8 mouse cellular contexts compared by ENCODE assay signal in genomic region chr19:7103993-7104401, GRCm38 (mm10). TPM values are rescaled to one million over a fixed set of nuclear protein-coding genes. Genes with fewer than 3 reads are reported as not detected.
A peak's percentile ranks its signal among the peaks of the same experiment; 100 is the strongest.
DNase-seq lines count a peak whose midpoint lies in the region; ATAC-seq and TF ChIP-seq lines count a peak whose summit lies in the region.

No protein-coding gene starts in this region.

- peak overlapping the region; percentile 74 for H3K27ac ChIP-seq in embryonic facial prominence, embryonic 14.5 days (replicated peaks; ENCODE audit: low read depth, low read length)
- H3K27ac ChIP-seq in lung, postnatal 0 days (ENCODE audit: low read length) = no peak overlapping the region
- H3K27ac ChIP-seq in stomach, postnatal 0 days (replicated peaks) = peak overlapping the region; percentile 74

- H3K4me1 ChIP-seq in embryonic facial prominence, embryonic 14.5 days (ENCODE audit: control insufficient read depth, insufficient read depth, low read length) = peaks cover 28% of the 10 kb centered on the region
- H3K4me1 ChIP-seq in lung, postnatal 0 days (ENCODE audit: insufficient read depth, low read depth, low read length) = peaks cover 3% of the 10 kb centered on the region; the same call in 1 of the 2 replicates
- H3K4me1 ChIP-seq in stomach, postnatal 0 days (replicated peaks; ENCODE audit: control insufficient read depth, insufficient read depth) = peaks cover 3% of the 10 kb centered on the region

- intact Hi-C loops in heart, postnatal 14 days (cut with DNase I) = loop anchor here (5.0 kb wide), 1 partner anchor 37 kb away; no protein-coding TSS in a partner anchor
- intact Hi-C loops in left cerebral cortex, postnatal 10 days (cut with DNase I) = no loop called here

- no peaks in the 10 kb centered on the region for H3K9me3 ChIP-seq in embryonic facial prominence, embryonic 14.5 days (ENCODE audit: control insufficient read depth, low read length)
- H3K9me3 ChIP-seq in lung, postnatal 0 days (ENCODE audit: low read length) = no peaks in the 10 kb centered on the region
- no peaks in the 10 kb centered on the region for H3K9me3 ChIP-seq in stomach, postnatal 0 days (ENCODE audit: control insufficient read depth, low read length)

- peak overlapping the region; percentile 49 for H3K4me2 ChIP-seq in embryonic facial prominence, embryonic 14.5 days (ENCODE audit: low read depth, low read length)
- peak overlapping the region; percentile 37; the same call in 1 of the 2 replicates for H3K4me2 ChIP-seq in lung, postnatal 0 days (replicated peaks; ENCODE audit: low read depth, low read length)
- H3K4me2 ChIP-seq in stomach, postnatal 0 days (replicated peaks; ENCODE audit: low read depth) = peak overlapping the region; percentile 35

- no peak for TF ChIP-seq EP300 in lung, postnatal 0 days (IDR thresholded peaks at IDR 0.05)
- TF ChIP-seq EP300 in stomach, postnatal 0 days (optimal IDR thresholded peaks at IDR 0.05) = no peak

- ATAC-seq in embryonic facial prominence, embryonic 14.5 days (ENCODE audit: low read depth) = peak; percentile 73; the same call in 1 of the 2 replicates
- peak; percentile 68 for ATAC-seq in lung, postnatal 0 days
- peak; percentile 58; the same call in 1 of the 2 replicates for ATAC-seq in stomach, postnatal 0 days (ENCODE audit: low FRiP score, low TSS enrichment)

- WGBS in embryonic facial prominence, embryonic 14.5 days = 20% methylated on average over 19 of the region's 19 CpGs
- 22% methylated on average over 19 of the region's 19 CpGs for WGBS in lung, postnatal 0 days
- WGBS in stomach, postnatal 0 days = 21% methylated on average over 19 of the region's 19 CpGs

- TF ChIP-seq CTCF in lung, postnatal 0 days (IDR thresholded peaks at IDR 0.05) = peak; percentile 58
- peak; percentile 68 for TF ChIP-seq CTCF in stomach, postnatal 0 days (IDR thresholded peaks at IDR 0.05; ENCODE audit: low read depth)

- peak overlapping the region; percentile 46; the same call in 1 of the 2 replicates for H3K9ac ChIP-seq in embryonic facial prominence, embryonic 14.5 days (ENCODE audit: low read depth, low read length)
- no peak overlapping the region for H3K9ac ChIP-seq in lung, postnatal 0 days (replicated peaks; ENCODE audit: low read depth)
- H3K9ac ChIP-seq in stomach, postnatal 0 days (ENCODE audit: low read length) = peak overlapping the region; percentile 59

- H3K4me3 ChIP-seq in embryonic facial prominence, embryonic 14.5 days (ENCODE audit: low read depth, low read length) = peak overlapping the region; percentile 12; the same call in 1 of the 2 replicates
- no peak overlapping the region for H3K4me3 ChIP-seq in lung, postnatal 0 days (ENCODE audit: low read depth, low read length)
- H3K4me3 ChIP-seq in stomach, postnatal 0 days (ENCODE audit: low read depth, low read length) = no peak overlapping the region

- no peaks in the 10 kb centered on the region for H3K36me3 ChIP-seq in embryonic facial prominence, embryonic 14.5 days (ENCODE audit: control insufficient read depth, insufficient read depth, low read length)
- H3K36me3 ChIP-seq in lung, postnatal 0 days (ENCODE audit: insufficient read depth, low read length) = no peaks in the 10 kb centered on the region
- no peaks in the 10 kb centered on the region; the same call in 1 of the 2 replicates for H3K36me3 ChIP-seq in stomach, postnatal 0 days (ENCODE audit: control insufficient read depth, insufficient read depth, low read length)

- H3K27me3 ChIP-seq in embryonic facial prominence, embryonic 14.5 days (replicated peaks; ENCODE audit: control insufficient read depth, insufficient read depth, low read length) = no peaks in the 10 kb centered on the region
- H3K27me3 ChIP-seq in lung, postnatal 0 days (replicated peaks; ENCODE audit: insufficient read depth, low read length) = no peaks in the 10 kb centered on the region
- H3K27me3 ChIP-seq in stomach, postnatal 0 days (ENCODE audit: control insufficient read depth, insufficient read depth, low read length) = no peaks in the 10 kb centered on the region

- DNase-seq in R1 (ENCODE audit: low read depth, low spot score) = peak; percentile 74
- peak; percentile 82 for DNase-seq in embryonic facial prominence, embryonic 14.5 days (ENCODE audit: low spot score)
- DNase-seq in heart, postnatal 14 days = peak; percentile 42 to 60
- peak; percentile 66 for DNase-seq in lung, postnatal 0 days (ENCODE audit: low spot score)
- peak; percentile 29 for DNase-seq in stomach, postnatal 0 days (ENCODE audit: low spot score)
- DNase-seq in left cerebral cortex, postnatal 10 days (ENCODE audit: extremely low spot score in 1 of 2, low spot score in 2 of 2) = no peak
- no peak for DNase-seq in right cerebral cortex, postnatal 36 days (ENCODE audit: low spot score in 2 of 2)
- DNase-seq in spleen, postnatal 14 days (ENCODE audit: low spot score in 2 of 2) = no peak

RNA-seq across cellular contexts. Expression of gene Flrt1, which starts 1.5 kb away (rescaled TPM):
- 10.4 and 10.5 TPM in 2 replicates for polyA plus RNA-seq in embryonic facial prominence, embryonic 14.5 days (2014; fragmentation: Nextera tagmentation; extraction: Ambion mirVana)
- 1 to 10 TPM in 1 of 2 experiments, under 1 TPM in 1; 0.98 to 1.0 TPM for total RNA-seq in heart, postnatal 14 days (2021)
- 0.17 and 0.19 TPM in 2 replicates for polyA plus RNA-seq in lung, postnatal 0 days (2015; fragmentation: Nextera tagmentation; extraction: Ambion mirVana)
- 1.1 and 1.6 TPM in 2 replicates for polyA plus RNA-seq in stomach, postnatal 0 days (2015; fragmentation: Nextera tagmentation; extraction: Ambion mirVana)
- 10 to 100 TPM; 23.0 to 26.0 TPM for total RNA-seq in left cerebral cortex, postnatal 10 days (2021)

RNA-seq across cellular contexts. Expression of gene Macrod1, which starts 47.4 kb away (rescaled TPM):
- polyA plus RNA-seq in embryonic facial prominence, embryonic 14.5 days (2014; fragmentation: Nextera tagmentation; extraction: Ambion mirVana) = 27.1 and 30.3 TPM in 2 replicates
- total RNA-seq in heart, postnatal 14 days (2021) = 100 to 1,000 TPM; 181 to 186 TPM
- polyA plus RNA-seq in lung, postnatal 0 days (2015; fragmentation: Nextera tagmentation; extraction: Ambion mirVana) = 16.0 and 19.4 TPM in 2 replicates
- 16.8 and 20.5 TPM in 2 replicates for polyA plus RNA-seq in stomach, postnatal 0 days (2015; fragmentation: Nextera tagmentation; extraction: Ambion mirVana)
- 1 to 10 TPM; 8.0 to 8.9 TPM for total RNA-seq in left cerebral cortex, postnatal 10 days (2021)

Comparison
In these comparisons a context has a peak if more than half of its experiments do, and no peak if none do; other contexts are left out.
1. DNase-seq: peak in R1 (single experiment), embryonic facial prominence, embryonic 14.5 days (single experiment), heart, postnatal 14 days (2 of 2), lung, postnatal 0 days (single experiment) and stomach, postnatal 0 days (single experiment); none in left cerebral cortex, postnatal 10 days (0 of 2), right cerebral cortex, postnatal 36 days (0 of 2) and spleen, postnatal 14 days (0 of 2).
2. Peak in every context shown above with its lines, with median percentiles within 50 percentile points of each other: ATAC-seq and H3K4me2 ChIP-seq.